Mouse (Mus musculus): Measurements from ENCODE around the gene Wnt10b. TPM values are rescaled to one million over a fixed set of nuclear protein-coding genes. Genes with fewer than 3 reads are reported as not detected.

Wnt10b gene
- 0.03 and 0.07 TPM in 2 replicates for polyA plus RNA-seq (2012; rRNA removed)

GRCm38 (mm10) chr15:98777762-98778161, at the start of gene Wnt10b:
Gene Wnt10b, minus strand, starts transcription at chr15:98778150.

GRCm38 (mm10) chr15:98809390-98809789, 31.4 kb upstream of the Wnt10b start, which contains the start of gene Ddn:
Gene Ddn, minus strand, starts transcription at chr15:98809490.

GRCm38 (mm10) chr15:98789661-98790535, 11.9 kb upstream of the Wnt10b start, which contains the start of gene Wnt1:
Gene Wnt1, plus strand, starts transcription at chr15:98789857.

GRCm38 (mm10) chr15:98762670-98763529, 15.1 kb downstream of the Wnt10b start, which contains the start of gene Arf3:
Gene Arf3, minus strand, starts transcription at chr15:98763214.

GRCm38 (mm10) chr15:98727443-98728321, 50.3 kb downstream of the Wnt10b start, which contains the start of gene Fkbp11:
Gene Fkbp11, minus strand, starts transcription at chr15:98728198.

Other genes with a start within 250 kb of the Wnt10b start
- gene Kansl2, start 243.9 kb downstream of the Wnt10b start, polyA plus RNA-seq (2012; rRNA removed): 19.0 and 19.6 TPM in 2 replicates
- 6.7 TPM in 2 replicates for gene Ccnt1, start 207.2 kb downstream of the Wnt10b start, polyA plus RNA-seq (2012; rRNA removed)
- 0.06 TPM in 1 of 2 replicates, not detected in the other for gene 4930415O20Rik, start 207.1 kb downstream of the Wnt10b start, polyA plus RNA-seq (2012; rRNA removed)
- gene Adcy6, start 168.1 kb downstream of the Wnt10b start, polyA plus RNA-seq (2012; rRNA removed): 14.0 and 17.8 TPM in 2 replicates
- 1.2 TPM in 2 replicates for gene Cacnb3, start 147.3 kb downstream of the Wnt10b start, polyA plus RNA-seq (2012; rRNA removed)
- gene Ddx23, start 115.3 kb downstream of the Wnt10b start, polyA plus RNA-seq (2012; rRNA removed): 16.7 and 18.6 TPM in 2 replicates
- gene Rnd1, start 100.7 kb downstream of the Wnt10b start, polyA plus RNA-seq (2012; rRNA removed): 1.9 and 2.1 TPM in 2 replicates
- gene Ccdc65, start 69.9 kb downstream of the Wnt10b start, polyA plus RNA-seq (2012; rRNA removed): 0.03 and 0.04 TPM in 2 replicates
- gene Fkbp11, start 50.0 kb downstream of the Wnt10b start, polyA plus RNA-seq (2012; rRNA removed): 136 and 198 TPM in 2 replicates
- gene Arf3, start 14.9 kb downstream of the Wnt10b start, polyA plus RNA-seq (2012; rRNA removed): 17.4 and 22.0 TPM in 2 replicates
- gene Wnt1, start 11.7 kb upstream of the Wnt10b start, polyA plus RNA-seq (2012; rRNA removed): not detected in 2 replicates
- gene Ddn, start 31.3 kb upstream of the Wnt10b start, polyA plus RNA-seq (2012; rRNA removed): 0.01 and 0.02 TPM in 2 replicates
- 47.3 and 53.3 TPM in 2 replicates for gene Prkag1, start 53.4 kb upstream of the Wnt10b start, polyA plus RNA-seq (2012; rRNA removed)
- 3.5 and 6.2 TPM in 2 replicates for gene Kmt2d, start 93.1 kb upstream of the Wnt10b start, polyA plus RNA-seq (2012; rRNA removed)
- 1.5 and 1.6 TPM in 2 replicates for gene Rhebl1, start 116.4 kb upstream of the Wnt10b start, polyA plus RNA-seq (2012; rRNA removed)
- gene Dhh, start 120.4 kb upstream of the Wnt10b start, polyA plus RNA-seq (2012; rRNA removed): 0.14 and 0.16 TPM in 2 replicates
- gene Lmbr1l, start 140.1 kb upstream of the Wnt10b start, polyA plus RNA-seq (2012; rRNA removed): 15.8 and 17.4 TPM in 2 replicates
- gene Tuba1b, start 156.4 kb upstream of the Wnt10b start, polyA plus RNA-seq (2012; rRNA removed): 760 and 830 TPM in 2 replicates
- 0.19 TPM in 1 of 2 replicates, not detected in the other for gene Gm49450, start 175.4 kb upstream of the Wnt10b start, polyA plus RNA-seq (2012; rRNA removed)
- 31.0 and 37.6 TPM in 2 replicates for gene Tuba1a, start 175.6 kb upstream of the Wnt10b start, polyA plus RNA-seq (2012; rRNA removed)